Mouse (Mus musculus) myocyte (in vitro differentiated cells): ENCODE results near the gene Mbnl2.

Experiments used
- MYOD1 ChIP-seq, 3 experiments: IDR thresholded peaks; one replicate each; pipeline ENCODE4 v1.6.1; 2011; ENCODE audit warnings: control low read depth in 2 of 3, low read depth in 2 of 3, mild to moderate bottlenecking in 2 of 3, moderate library complexity in 1 of 3; ENCODE audit not compliant: insufficient read length in 2 of 3, control insufficient read depth in 1 of 3
- MYOG ChIP-seq, 3 experiments: IDR thresholded peaks; one replicate each; pipeline ENCODE4 v1.6.1; 2011; ENCODE audit warnings: control low read depth in 2 of 3, low read depth in 2 of 3, mild to moderate bottlenecking in 2 of 3; ENCODE audit not compliant: insufficient read length in 2 of 3, control insufficient read depth in 1 of 3, insufficient read depth in 1 of 3
- POLR2A ChIP-seq: IDR thresholded peaks from one replicate; pipeline ENCODE4 v1.6.1; 2011; ENCODE audit warnings: low read depth, mild to moderate bottlenecking, control low read depth, moderate library complexity; ENCODE audit not compliant: insufficient read length
- REST ChIP-seq: IDR thresholded peaks from one replicate; pipeline ENCODE4 v1.6.1; 2011; ENCODE audit warnings: mild to moderate bottlenecking, control low read depth, moderate library complexity; ENCODE audit not compliant: insufficient read depth, insufficient read length
- USF1 ChIP-seq: IDR thresholded peaks from one replicate; pipeline ENCODE4 v1.6.1; 2011; ENCODE audit warnings: low read depth, mild to moderate bottlenecking, control low read depth, moderate library complexity

DNA sequence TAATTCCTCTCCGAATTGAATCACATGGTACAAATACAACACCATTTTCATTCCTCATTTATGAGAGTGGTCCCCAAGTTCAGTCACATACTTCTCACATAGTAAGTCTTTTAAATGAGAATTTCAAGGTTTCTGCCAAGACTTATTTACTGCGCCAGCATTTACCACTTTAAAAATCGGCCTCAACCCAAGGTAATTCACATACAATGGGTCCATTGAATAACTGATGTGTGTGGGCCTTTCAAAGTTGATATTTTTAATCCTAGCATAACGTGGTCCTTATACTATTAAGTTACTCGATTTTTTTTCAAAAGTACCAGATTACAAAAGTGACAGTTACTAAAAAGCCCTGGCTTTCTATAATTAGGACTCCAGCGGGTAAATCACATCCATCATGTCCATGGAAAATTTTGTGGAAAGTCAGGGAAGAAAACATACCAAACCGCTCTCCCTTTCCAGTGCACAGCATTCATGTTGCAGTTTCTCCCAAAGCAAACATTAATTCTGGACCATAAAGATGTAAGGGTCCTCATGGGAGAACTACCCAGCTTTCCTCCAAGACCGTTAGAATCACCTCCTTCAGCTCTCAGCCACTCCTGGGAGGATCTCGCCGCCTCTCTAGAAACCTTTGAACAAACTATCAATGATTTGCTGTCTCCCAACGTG is 107.8 kb downstream of the Mbnl2 start:
- TF ChIP-seq POLR2A (no peak), MYOG (IDR thresholded peaks at IDR 0.05; ENCODE audit: control insufficient read depth in 1 of 3, insufficient read depth in 1 of 3, insufficient read length in 2 of 3, low read depth in 2 of 3) (no peak), MYOD1 (IDR thresholded peaks at IDR 0.05; ENCODE audit: control insufficient read depth in 1 of 3, insufficient read length in 2 of 3, low read depth in 2 of 3) (no peak), USF1 (no peak), REST (no peak)
